Mouse (Mus musculus) G1E (cell line): ENCODE results near the gene Numa1.

Experiments used
- CTCF ChIP-seq: IDR thresholded peaks from 2 replicates; pipeline ENCODE4 v1.5.1; 2012; ENCODE audit warnings: low read depth, low read length, inconsistent platforms, mixed read lengths
- GATA1 ChIP-seq: IDR thresholded peaks from 2 replicates; pipeline ENCODE4 v1.6.1; 2012; ENCODE audit warnings: borderline replicate concordance, low read length, inconsistent platforms, mixed read lengths

- TF ChIP-seq CTCF, result no peak
- no peak for TF ChIP-seq GATA1
Measured at GRCm38 (mm10) chr7:102017452-102017851, 83.5 kb downstream of the Numa1 start.
